Mouse (Mus musculus) liver, adult 2 months (tissue): ENCODE measurements at regions not wholly inside any gene's neighbourhood (a gene's known extent, or its start where the extent isn't known, plus 50 kb on each side); places are given as distances from the start of the nearest gene placed in this dataset.

Source experiments
- CTCF ChIP-seq: fragments of 200-500 bp; IDR thresholded peaks from 2 replicates; pipeline ENCODE4 v1.5.1; 2011; ENCODE audit warnings: low read depth, low read length, control low read depth
- POLR2A ChIP-seq: fragments of 200-500 bp; IDR thresholded peaks from 2 replicates; pipeline ENCODE4 v1.6.1; 2011; ENCODE audit warnings: low read length, control low read depth; ENCODE audit not compliant: insufficient read depth; ENCODE audit errors: extremely low read depth

- TF ChIP-seq CTCF = no peak
- TF ChIP-seq POLR2A = no peak
These were observed 85.8 kb downstream of the Aldh8a1 start for GRCm38 (mm10) chr10:21462915-21463314.
